Mouse (Mus musculus) forebrain, embryonic 10.5 days (tissue): ENCODE results near the gene Tnfsf10. TPM values are rescaled to one million over a fixed set of nuclear protein-coding genes. Genes with fewer than 3 reads are reported as not detected.
"Not testable (repeated sequence)": the region's sequence is repeated elsewhere in the genome, so short reads cannot be mapped to it uniquely, and the experiment has no call there.

ENCODE experiments used
- DNase-seq: peaks from one replicate; pipeline ENCODE4 v3.0.0-alpha.2; 2017; ENCODE audit warnings: low spot score; ENCODE audit errors: extremely low spot score
- H3K27ac ChIP-seq: fragments of 300-500 bp; sonication (generic); 2 replicates; pipeline ENCODE4 v1.5.1; 2016; ENCODE audit warnings: mild to moderate bottlenecking
- H3K27me3 ChIP-seq: fragments of 300-500 bp; sonication (generic); 2 replicates; pipeline ENCODE4 v1.6.1; 2016; ENCODE audit warnings: mild to moderate bottlenecking; ENCODE audit not compliant: poor library complexity, severe bottlenecking
- H3K36me3 ChIP-seq: fragments of 300-500 bp; sonication (generic); replicated peaks from 2 replicates; pipeline ENCODE4 v1.6.1; 2016; ENCODE audit warnings: mild to moderate bottlenecking, moderate library complexity
- H3K4me1 ChIP-seq: fragments of 300-500 bp; sonication (generic); 2 replicates; pipeline ENCODE4 v1.6.1; 2016
- H3K4me3 ChIP-seq: fragments of 300-500 bp; sonication (generic); 2 replicates; pipeline ENCODE4 v1.5.1; 2016; ENCODE audit warnings: mild to moderate bottlenecking, moderate library complexity
- H3K9me3 ChIP-seq: fragments of 300-500 bp; sonication (generic); 2 replicates; pipeline ENCODE4 v1.6.1; 2016; ENCODE audit warnings: mild to moderate bottlenecking, moderate library complexity
- WGBS: fragments of 180-500 bp; shearing (Covaris S2); methylation state at CpG from one replicate; pipeline ENCODE4 v1.1.7; 2016; 5-methylcytosine and 5-hydroxymethylcytosine counted together
- polyA plus RNA-seq: library from polyadenylated mRNA; unstranded; fragments of >200 nt; fragmentation: Nextera tagmentation; extraction: Ambion mirVana; gene quantifications from 2 replicates; pipeline ENCODE4 v1.2.1, GENCODE M21; 2016

Tnfsf10 gene
- polyA plus RNA-seq, 1 experiment from 2014 or later = not detected

DNA sequence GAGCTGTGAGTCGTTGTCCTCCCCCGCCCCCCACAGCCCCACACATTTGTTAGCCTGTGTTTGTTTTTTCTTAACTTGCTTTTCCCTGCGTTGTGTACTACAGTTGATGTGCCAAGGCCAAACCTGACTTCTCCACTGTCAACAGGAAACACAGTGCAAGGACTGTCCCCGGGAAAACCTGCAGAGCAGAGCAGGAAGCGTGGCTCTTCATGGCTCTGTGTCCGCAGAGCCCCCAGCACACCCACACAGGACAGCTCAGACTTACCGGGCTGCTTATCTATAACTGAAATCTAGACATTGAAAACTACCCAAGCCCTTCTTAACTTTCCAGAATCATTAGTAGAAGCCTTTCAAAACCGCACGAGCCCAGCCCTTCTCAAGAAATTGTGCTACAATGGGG is 31.8 kb upstream of the Tnfsf10 start:
- WGBS = 83% methylated on average over 9 of the region's 9 CpGs
- no peak overlapping the region for H3K4me3 ChIP-seq
- H3K27ac ChIP-seq = no peak overlapping the region
- H3K36me3 ChIP-seq = no peaks in the 10 kb centered on the region
- peaks cover 21% of the 10 kb centered on the region for H3K27me3 ChIP-seq
- H3K9me3 ChIP-seq = peaks cover 3% of the 10 kb centered on the region; the same call in 1 of the 2 replicates
- H3K4me1 ChIP-seq = peaks cover 15% of the 10 kb centered on the region
- DNase-seq = no peak

DNA sequence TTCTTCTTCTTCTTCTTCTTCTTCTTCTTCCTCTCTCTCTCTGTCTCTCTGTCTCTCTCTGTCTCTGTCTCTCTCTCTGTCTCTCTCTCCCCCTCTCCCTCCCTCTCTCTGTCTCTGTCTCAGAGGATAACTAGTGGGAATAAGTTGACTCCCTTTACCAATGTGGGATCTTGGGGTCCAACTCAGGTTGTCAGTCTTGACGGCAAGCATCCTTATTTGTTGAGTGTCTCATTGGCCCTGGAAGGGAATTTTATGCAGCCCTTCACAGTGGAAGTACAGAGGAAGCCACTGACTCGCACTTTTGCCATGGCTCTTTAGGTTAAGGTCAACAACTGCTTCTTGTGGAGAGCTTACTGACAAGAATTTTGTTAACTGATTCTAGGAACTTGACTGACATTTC is 28.5 kb upstream of the Tnfsf10 start:
- WGBS = 84% methylated on average over 2 of the region's 2 CpGs
- Histone ChIP-seq H3K27me3 (no peaks in the 10 kb centered on the region), H3K27ac (no peak overlapping the region), H3K36me3 (no peaks in the 10 kb centered on the region), H3K4me3 (no peak overlapping the region), H3K9me3 (peaks cover 3% of the 10 kb centered on the region; the same call in 1 of the 2 replicates), H3K4me1 (peaks cover 4% of the 10 kb centered on the region)
- DNase-seq = no peak

DNA sequence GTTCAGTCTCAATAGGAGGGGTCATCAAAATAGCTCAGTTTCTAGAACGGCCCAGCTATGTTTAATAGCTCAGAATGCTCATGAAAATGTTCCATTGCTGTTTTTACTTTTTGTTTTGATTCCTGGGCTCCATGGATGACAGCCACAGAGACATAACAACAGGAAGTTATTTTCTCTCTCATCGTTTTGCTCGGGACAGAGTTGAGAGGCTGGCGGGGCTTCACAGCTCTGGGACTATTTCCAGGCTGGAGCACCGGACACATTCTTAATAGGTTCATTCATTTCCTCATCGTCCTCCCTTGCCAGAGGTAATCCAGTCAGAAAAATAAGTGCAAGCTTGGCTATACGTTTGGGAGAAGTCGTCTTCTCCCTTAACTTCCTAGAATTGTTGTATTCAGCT is 27.9 kb upstream of the Tnfsf10 start:
- WGBS = 81% methylated on average over 8 of the region's 8 CpGs
- no peaks in the 10 kb centered on the region for H3K36me3 ChIP-seq
- H3K9me3 ChIP-seq = peaks cover 3% of the 10 kb centered on the region; the same call in 1 of the 2 replicates
- no peak overlapping the region for H3K27ac ChIP-seq
- no peaks in the 10 kb centered on the region for H3K4me1 ChIP-seq
- no peak for DNase-seq
- no peak overlapping the region for H3K4me3 ChIP-seq
- H3K27me3 ChIP-seq = no peaks in the 10 kb centered on the region

DNA sequence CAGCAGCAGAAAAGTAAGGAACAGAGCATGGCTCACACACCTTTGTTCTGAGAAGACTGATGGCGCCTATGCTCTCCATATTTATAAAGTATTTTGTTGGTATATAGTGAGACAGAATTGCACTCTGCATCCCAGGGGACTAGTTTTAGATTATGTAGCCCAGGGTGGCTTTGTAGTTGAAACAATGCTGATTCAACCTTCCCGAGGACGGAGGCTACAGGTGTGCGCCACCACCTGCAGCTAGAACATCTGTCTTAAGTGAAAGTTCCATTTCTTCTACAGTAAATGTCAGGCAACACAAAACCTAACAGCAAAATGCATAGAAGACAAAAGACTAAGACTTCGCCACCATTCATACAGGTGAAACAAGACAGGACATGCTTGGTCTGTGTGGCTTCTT is 26.5 kb upstream of the Tnfsf10 start:
- DNase-seq = no peak
- Histone ChIP-seq H3K4me1 (no peaks in the 10 kb centered on the region), H3K36me3 (no peaks in the 10 kb centered on the region), H3K27me3 (no peaks in the 10 kb centered on the region), H3K4me3 (no peak overlapping the region), H3K9me3 (no peaks in the 10 kb centered on the region), H3K27ac (no peak overlapping the region)
- WGBS = 89% methylated on average over 5 of the region's 5 CpGs

DNA sequence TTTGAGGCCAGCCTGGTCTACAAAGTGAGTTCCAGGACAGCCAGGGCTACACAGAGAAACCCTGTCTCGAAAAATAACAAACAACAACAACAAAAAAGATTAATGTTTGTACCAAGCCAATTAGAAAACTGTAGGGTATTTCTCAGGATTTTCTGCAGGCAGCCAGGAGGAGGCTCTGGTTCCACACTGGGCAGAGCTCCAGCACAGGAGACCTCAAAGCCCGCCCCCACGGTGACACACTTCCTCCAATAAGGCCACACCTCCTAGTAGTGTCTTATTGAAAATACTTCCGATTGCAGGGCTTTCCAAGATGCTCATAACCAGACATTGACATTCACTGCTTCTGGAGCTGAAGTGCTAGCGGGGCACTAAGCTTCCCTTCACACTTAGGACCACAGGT is 25.9 kb upstream of the Tnfsf10 start:
- not testable (repeated sequence) for DNase-seq, H3K27me3 ChIP-seq, H3K27ac ChIP-seq, H3K9me3 ChIP-seq, H3K36me3 ChIP-seq, H3K4me3 ChIP-seq, H3K4me1 ChIP-seq
- 90% methylated on average over 5 of the region's 5 CpGs for WGBS

DNA sequence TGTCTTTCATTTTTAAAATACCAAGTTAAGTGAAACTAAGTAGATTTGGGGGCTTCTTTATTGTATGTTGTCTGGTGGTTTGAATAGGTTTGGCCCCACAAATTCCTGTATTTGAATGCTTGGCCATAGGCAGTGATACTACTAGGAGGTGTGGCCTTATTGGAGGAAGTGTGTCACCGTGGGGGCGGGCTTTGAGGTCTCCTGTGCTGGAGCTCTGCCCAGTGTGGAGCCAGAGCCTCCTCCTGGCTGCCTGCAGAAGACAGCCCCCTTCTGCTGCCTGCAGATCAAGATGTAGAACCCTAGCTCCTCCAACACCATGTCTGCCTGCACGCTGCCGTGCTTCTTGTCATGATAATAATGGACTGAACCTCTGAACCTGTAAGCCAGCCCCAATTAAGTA is 25.4 kb upstream of the Tnfsf10 start:
- not testable (repeated sequence) for H3K27ac ChIP-seq, H3K36me3 ChIP-seq, H3K4me1 ChIP-seq, H3K9me3 ChIP-seq, H3K4me3 ChIP-seq, H3K27me3 ChIP-seq, DNase-seq
- 93% methylated on average over 4 of the region's 4 CpGs for WGBS

DNA sequence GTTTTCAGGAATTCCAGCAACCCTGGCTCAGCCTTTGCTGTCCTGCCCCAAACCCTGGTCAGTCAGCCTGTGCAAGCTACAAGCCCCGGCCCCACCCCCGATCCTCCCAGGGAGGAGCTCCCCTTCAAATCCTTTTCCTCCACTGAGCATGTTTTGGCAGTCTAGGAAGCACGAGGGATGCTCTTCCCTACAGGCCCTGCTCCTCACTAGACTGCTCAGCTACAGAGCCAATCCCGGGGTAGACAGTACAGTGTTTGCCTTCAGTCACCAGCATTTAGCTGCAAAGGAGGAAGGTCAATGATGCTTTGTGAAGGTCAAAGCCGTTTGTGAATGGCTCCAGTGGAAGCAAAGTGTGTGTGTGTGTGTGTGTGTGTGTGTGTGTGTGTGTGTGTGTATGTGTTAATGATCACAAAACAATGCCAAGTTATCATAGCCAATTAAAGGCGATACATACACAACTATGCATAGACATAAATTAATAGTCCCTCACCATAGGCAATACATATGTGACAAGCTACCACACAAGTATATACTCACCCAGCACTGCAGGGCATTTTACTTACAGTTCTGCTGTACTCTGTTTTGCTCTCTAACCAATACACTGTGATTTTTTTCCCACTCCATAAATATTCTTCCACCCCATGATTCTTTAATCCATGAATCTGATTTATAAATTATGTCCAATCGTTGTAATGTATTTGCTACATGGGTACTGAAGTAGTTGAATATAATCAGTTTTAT is 23.0 kb upstream of the Tnfsf10 start:
- H3K4me3 ChIP-seq = no peak overlapping the region
- no peaks in the 10 kb centered on the region for H3K36me3 ChIP-seq
- H3K4me1 ChIP-seq = no peaks in the 10 kb centered on the region
- no peaks in the 10 kb centered on the region for H3K27me3 ChIP-seq
- no peak for DNase-seq
- no peaks in the 10 kb centered on the region for H3K9me3 ChIP-seq
- no peak overlapping the region for H3K27ac ChIP-seq
- 65% methylated on average over 7 of the region's 7 CpGs for WGBS

DNA sequence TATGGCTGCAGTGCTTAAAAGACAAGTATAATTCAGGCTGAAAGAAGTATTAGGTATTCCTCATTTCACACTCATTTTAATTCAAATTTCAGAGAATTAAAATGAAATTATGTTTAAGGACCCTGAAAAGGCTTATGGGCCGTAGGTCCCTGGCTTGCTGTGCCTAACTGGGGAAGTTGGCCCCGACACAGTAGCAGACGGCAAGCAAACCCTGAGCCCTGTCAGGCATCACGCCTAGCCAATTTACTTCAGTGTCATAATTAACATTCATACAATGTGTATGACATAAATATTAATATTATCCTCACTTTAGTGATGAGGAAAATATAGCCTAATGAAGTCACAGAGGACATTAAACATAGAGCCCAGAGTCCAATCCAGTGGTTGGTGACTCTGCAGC is 16.4 kb upstream of the Tnfsf10 start:
- Histone ChIP-seq H3K4me1 (no peaks in the 10 kb centered on the region), H3K36me3 (no peaks in the 10 kb centered on the region), H3K4me3 (no peak overlapping the region), H3K27me3 (no peaks in the 10 kb centered on the region), H3K27ac (no peak overlapping the region), H3K9me3 (no peaks in the 10 kb centered on the region)
- no peak for DNase-seq
- WGBS = 90% methylated on average over 4 of the region's 4 CpGs

DNA sequence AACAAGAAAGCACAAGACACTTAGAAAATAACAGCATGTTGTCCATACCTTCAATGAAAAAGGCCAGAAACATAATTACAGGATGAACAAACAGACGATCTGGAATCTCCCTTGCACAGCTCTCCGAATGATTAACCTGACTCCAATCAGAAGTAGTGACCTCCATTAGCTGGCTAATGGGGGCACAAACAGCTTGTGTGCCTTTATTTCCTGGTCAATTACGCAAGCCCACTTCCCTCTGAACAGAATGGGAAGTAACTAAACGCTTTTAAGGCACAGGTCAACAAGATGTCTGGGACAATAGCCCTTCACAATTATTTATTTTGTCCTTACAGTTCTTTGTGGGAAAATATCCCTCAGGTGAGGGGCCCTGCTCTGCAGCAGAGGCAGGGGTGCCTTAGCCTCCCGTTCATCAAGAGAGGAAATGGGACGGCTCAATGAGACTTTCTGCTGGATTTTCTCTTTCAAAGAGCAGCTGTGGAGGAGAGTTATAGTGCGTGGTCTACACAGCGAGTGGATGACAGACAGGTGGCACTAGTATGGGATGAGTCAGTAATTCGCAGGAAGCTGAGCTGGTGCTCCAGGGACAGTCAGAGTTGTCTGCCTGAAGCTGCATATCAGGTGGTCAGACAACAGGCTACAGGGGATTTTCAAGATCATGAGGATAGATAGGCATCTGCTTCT is 14.3 kb upstream of the Tnfsf10 start:
- no peaks in the 10 kb centered on the region for H3K27me3 ChIP-seq
- no peaks in the 10 kb centered on the region for H3K4me1 ChIP-seq
- no peaks in the 10 kb centered on the region for H3K9me3 ChIP-seq
- H3K27ac ChIP-seq = no peak overlapping the region
- DNase-seq = no peak
- H3K4me3 ChIP-seq = no peak overlapping the region
- 79% methylated on average over 9 of the region's 9 CpGs for WGBS
- no peaks in the 10 kb centered on the region for H3K36me3 ChIP-seq

DNA sequence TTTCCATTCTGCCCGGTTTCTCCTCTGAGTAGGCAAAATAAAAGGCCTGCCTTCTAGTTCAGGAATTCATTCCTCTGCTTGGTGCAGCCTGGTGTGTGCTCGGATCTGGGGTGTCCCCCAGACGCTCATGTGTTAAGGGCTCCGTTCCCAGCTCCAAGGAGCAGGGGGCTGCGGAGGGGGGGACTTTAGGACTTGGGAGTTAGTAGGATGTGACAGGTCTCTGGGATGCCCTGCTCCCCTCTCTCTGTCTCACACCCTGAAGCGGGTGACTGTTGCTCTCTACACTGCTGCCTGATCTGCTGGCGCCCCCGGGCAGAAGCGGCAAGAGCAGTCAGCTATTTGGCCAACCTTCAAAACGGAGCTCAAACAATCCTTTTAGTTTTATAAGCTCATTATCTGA is 10.0 kb upstream of the Tnfsf10 start:
- WGBS = 83% methylated on average over 10 of the region's 10 CpGs
- H3K27ac ChIP-seq = no peak overlapping the region
- no peak overlapping the region for H3K4me3 ChIP-seq
- no peak for DNase-seq
- no peaks in the 10 kb centered on the region for H3K9me3 ChIP-seq
- no peaks in the 10 kb centered on the region for H3K4me1 ChIP-seq
- no peaks in the 10 kb centered on the region for H3K27me3 ChIP-seq
- no peaks in the 10 kb centered on the region for H3K36me3 ChIP-seq

DNA sequence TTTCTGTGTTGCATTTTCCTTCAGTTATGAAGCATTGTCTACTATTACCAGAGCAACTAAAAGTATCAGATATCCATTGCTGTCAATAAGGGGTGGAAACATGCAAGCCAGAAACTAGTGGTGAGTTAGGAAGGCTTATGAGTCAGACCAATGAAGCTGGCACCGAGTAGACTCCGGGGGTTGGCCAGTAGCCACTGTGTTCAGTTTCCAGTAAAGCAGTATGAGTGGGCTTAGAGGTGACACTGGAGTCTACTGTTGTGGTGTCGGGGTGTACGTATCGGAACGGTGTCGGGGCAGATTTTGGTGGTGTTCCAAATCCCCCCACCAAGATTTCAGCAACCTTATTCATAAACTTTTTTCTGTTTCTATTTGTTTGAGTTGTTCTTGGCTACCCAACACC is 5.9 kb upstream of the Tnfsf10 start:
- no peak for DNase-seq
- H3K9me3 ChIP-seq = no peaks in the 10 kb centered on the region
- no peaks in the 10 kb centered on the region for H3K27me3 ChIP-seq
- H3K4me1 ChIP-seq = no peaks in the 10 kb centered on the region
- no peak overlapping the region for H3K4me3 ChIP-seq
- no peak overlapping the region for H3K27ac ChIP-seq
- H3K36me3 ChIP-seq = no peaks in the 10 kb centered on the region
- WGBS = 94% methylated on average over 7 of the region's 7 CpGs

DNA sequence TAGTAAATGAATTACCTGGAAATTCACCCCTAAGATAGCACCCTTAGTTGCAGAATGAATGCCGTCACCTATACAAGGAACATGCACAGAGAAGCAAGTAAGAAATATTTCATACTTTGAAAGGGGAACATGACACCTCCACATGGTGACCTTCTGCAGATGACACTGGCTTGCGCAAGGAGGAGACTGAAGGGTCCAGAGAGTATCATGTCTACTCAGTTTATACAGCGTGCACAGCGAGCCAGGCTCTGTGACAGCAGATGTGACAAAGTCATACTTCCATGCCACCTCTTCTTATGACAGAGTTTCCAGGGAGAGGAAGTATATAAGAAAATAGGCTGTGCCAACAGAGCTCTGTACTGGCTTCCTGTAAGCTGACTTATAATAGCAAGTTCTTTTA is 5.4 kb upstream of the Tnfsf10 start:
- no peak overlapping the region for H3K27ac ChIP-seq
- no peaks in the 10 kb centered on the region for H3K27me3 ChIP-seq
- 93% methylated on average over 4 of the region's 4 CpGs for WGBS
- H3K4me3 ChIP-seq = no peak overlapping the region
- no peaks in the 10 kb centered on the region for H3K9me3 ChIP-seq
- H3K36me3 ChIP-seq = no peaks in the 10 kb centered on the region
- no peak for DNase-seq
- H3K4me1 ChIP-seq = no peaks in the 10 kb centered on the region

DNA sequence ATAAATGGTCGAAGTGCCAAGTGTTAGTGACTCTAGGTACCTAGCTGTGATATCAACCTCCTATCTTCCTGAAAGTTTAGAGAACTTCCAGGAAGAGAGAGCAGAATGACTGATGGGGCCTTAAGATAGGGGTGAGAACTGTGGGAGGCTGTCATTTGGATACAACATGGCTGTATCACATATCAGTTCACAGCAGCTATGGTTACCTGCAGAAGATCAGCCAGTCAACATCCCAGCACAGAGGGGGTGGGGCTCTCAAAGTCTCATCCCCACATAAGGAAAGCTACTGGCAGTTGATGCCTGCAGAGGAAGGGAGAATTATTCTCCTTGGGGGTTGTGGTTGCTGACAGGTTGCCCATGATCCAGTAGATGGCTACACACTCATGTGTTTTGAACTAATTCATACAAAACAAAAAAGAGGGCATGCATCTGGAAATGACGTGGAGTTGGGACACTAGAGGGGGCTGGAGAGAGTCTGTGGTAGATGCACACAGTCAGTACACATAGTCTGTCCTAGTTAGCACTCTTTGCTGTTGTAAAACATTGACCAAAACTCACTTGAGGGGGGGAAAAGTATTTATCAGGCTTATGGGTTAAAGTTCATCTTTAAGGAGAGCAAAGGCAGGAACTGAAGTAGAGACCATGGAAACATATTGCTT is 2.2 kb upstream of the Tnfsf10 start:
- WGBS = 69% methylated on average over 2 of the region's 2 CpGs

More for the DNA sequence above, 2.2 kb upstream of the Tnfsf10 start:
- DNase-seq = no peak
- no peak overlapping the region for H3K27ac ChIP-seq
- no peak overlapping the region for H3K4me3 ChIP-seq
- H3K4me1 ChIP-seq = no peaks in the 10 kb centered on the region
- H3K9me3 ChIP-seq = no peaks in the 10 kb centered on the region
- H3K36me3 ChIP-seq = no peaks in the 10 kb centered on the region
- H3K27me3 ChIP-seq = no peaks in the 10 kb centered on the region
